Mouse (Mus musculus) fat pad, adult 2 months (tissue): ENCODE results near the gene Camkk2.
A peak's percentile ranks its signal among the peaks of the same experiment; 100 is the strongest.

ENCODE experiments used
- DNase-seq: peaks from one replicate; pipeline ENCODE4 v3.0.0-alpha.2; 2011; ENCODE audit warnings: low read depth, low spot score; ENCODE audit errors: extremely low read depth

The Camkk2 gene

DNA sequence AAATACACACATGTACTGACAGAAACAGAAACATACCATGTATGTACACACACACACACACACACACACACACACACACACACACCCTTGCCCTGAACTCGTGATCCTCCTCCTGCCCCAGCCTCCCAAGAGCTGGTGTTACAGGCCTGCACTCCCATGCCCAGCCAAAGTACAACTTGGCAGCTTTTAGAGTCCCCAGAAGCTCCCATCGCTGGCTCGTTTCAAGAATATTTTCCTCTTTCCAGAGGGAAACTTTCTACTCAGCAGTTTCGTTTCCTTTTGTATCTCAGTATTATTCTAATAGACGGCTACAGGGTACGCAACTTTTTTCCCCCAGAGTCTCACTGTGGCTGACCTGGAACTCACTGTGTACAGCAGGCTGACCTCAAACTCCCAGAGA, 77.1 kb downstream of the Camkk2 start:
- DNase-seq: no peak

DNA sequence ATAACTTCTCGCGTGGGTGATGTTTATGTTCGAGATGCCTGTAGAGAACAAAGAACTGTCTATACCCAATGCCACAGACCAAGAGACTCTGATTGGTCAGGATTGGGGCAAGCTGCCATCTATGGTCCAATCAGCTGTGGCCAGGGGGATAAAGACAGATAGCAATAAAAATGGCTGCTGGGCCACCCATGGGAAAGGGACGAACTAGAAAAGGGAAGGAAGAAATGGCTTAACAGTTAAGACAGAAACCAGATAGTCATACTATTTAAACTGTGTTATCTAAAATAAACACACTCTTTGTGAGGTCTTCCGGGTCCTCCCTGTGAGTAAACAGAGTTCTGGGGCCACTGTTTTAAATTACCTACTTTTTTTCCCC, 78.4 kb downstream of the Camkk2 start:
- DNase-seq: no peak

DNA sequence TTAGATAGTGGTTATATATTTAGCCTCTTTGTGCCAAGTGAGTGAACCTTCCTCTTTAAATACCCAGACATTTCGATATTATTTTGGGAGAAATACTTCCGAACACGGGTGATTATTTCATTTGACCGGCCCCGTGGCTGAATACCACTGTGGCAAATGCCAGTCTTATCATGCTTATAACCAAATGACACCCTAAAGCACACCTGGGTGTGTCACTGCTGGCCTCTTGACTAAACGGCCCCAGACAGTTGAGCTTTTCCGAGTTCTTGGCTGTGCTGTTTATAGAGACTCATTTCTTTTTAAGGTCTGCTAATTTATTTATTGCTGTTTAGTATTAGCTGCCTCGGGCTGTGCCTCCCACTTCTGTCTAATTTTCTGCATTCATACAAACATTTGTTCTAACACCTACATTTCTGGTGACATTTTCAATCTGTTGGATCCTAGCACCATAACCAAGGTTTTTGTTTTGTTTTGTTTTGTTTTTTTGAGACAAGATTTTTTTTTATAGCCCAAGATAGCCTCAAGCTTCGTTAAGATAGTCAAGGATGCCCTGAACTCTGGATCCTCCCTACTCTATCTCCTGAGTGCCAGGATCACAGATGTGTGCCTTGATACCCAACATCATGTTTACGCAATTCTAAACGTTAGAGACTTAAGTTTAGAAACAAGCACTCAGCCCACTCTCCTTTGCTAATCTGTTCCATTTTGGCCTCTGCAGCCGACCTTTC, 78.9 kb downstream of the Camkk2 start:
- DNase-seq: peak; percentile 78

DNA sequence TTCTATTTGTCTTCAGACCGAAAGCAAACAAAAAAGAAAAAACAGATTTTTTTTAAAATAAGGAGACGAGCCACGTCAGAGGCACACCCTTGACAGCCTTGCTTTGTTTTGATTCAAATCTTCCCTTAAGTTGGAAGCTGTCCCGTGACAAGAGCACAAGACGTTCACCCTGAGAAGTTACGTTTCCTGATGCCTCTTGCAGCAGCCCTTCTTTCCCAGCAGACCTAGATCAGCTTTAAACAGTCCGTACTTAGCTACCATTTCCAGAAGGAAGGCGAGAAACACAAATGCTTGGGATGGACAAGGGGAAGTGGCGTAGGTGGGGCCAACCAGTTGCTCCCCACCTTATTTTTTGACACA, 80.5 kb downstream of the Camkk2 start:
- DNase-seq: no peak

DNA sequence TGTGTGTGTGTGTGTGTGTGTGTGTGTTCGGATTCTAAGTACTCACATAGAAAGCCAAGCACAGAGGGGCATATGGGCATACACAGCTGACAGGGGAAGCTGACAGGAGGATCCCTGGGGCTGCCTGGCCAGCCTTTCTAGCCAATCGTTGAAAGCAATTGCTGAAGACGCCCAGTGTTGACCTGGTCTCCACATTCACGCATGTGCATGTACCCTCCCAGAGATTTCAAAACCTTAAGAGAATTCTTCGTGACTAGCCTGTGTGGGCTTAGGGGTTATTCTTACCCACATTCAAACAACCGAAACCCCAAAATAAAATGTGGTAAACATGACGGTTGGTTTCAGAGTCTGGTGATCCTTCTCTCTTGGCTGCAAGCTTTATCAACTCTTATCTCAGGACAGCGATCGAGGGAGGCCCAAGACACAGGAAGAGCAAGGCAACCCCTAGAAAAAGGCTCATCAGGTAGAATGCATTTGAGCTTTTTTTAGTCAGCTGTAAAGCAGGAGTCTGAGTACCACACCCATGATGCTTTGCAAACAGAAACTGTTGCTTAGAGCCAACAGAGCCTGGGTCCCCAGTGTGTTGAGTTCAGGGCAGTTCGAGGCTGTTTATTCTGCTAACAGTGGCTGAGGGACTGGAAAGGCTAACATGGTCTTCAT, 81.0 kb downstream of the Camkk2 start:
- DNase-seq: no peak

DNA sequence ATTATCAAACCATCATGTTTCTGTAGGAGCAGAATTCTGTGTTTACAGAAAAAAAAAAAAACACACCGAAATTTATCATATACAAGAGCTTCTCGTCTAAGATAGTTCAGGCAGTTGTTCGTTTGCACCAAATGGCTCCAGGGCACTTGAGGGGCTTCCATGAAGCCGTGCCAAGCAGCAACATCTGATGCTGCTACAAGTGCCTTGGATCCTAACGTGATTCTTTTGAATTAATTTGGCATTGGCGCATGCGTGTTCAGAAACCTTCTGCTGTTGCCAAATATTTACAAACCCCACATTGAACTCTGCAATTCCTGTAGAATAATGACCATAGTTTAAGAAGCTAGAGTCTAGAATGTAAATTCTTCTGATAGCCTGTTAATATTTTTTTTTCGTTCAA, 83.7 kb downstream of the Camkk2 start:
- no peak for DNase-seq

DNA sequence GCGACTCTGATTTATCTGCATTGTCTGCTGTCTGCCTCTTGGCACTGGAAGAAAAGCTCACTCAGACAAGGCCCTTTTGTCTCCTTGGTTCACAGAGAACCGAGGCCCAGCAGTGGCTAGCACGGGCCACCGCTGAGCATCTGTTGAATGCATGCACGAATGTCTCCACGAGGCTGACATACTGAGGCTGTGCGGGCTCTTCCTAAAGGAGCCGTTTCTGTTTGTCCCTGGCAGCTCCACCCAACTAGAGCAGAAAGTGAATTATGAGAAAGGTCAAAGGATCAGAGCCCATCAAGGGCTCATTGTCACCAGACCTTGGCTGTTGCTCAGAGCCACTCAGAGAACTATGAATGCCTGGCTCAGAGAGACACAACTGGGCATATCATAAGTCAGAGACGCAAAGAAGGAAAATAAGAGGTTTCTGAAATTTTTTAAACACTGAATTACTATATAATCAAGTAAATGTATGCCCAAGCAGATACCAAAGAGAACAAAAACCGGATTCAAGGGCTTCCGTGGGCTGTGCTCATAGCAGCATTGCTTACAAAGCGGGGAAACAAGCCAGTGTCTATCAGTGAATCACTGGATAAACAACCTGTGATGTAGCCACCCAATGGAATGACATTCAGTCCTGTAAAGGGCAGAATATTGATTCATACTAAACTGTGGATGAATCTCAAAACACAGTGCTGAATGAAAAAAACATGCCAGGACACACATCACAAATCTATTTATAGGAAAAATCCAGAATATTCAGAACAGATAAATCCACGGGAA, 85.6 kb downstream of the Camkk2 start:
- DNase-seq: no peak

DNA sequence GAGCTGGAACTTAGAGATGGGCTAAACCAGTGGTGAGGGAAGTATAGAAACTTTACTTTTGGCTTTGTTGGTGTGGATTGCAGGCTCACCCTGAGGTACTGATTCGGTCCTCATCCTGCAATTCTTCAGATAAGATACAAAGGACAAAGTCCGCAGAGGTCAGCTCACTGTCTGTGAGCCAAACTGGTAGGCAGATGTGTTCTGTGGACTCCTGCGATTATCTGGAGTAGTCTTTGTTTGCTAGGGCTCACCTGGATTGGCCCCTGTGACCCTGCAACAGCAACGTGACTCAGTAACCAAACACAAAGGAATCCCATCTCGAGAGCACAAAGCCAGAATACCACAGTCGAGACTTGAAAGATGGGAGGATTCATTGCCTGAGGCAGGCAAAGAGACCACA, 88.7 kb downstream of the Camkk2 start:
- no peak for DNase-seq

DNA sequence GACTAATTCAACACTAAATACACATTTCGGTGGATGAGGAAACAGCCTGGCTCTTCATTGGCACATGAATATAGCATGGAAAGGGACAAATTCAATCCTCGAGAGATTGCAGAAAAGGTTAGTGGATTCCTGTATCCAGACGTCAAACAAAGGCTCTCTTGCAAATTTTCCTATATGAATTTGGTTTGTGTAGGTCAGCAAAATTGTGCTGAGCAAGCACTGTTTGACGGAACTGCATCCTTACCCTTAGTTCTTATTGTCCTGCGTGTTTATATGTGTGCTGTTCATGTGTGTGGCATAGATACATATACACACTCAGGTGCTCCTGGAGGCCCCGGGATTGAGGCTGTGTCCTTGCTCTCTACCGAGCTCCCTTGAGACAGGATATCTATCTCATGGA, 90.1 kb downstream of the Camkk2 start:
- no peak for DNase-seq

DNA sequence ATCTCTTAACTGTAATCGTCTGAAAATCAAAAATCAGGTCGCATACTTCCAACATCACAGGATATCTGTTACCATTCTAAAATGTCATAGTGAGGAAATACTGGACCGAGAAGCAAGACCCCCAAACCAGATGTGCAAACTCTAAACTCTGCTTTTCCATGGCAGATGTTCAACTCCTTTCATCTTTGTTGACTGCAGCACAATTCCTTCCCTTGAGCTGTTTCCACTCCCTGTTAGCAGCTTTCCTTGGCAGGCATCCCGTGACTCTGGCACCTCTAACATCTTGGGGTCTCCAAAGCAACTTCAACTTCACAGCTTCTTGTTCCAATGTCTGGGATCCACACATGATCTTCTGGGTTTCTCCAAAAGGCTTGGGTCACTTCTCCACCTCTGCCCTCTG, 91.8 kb downstream of the Camkk2 start:
- DNase-seq: no peak

DNA sequence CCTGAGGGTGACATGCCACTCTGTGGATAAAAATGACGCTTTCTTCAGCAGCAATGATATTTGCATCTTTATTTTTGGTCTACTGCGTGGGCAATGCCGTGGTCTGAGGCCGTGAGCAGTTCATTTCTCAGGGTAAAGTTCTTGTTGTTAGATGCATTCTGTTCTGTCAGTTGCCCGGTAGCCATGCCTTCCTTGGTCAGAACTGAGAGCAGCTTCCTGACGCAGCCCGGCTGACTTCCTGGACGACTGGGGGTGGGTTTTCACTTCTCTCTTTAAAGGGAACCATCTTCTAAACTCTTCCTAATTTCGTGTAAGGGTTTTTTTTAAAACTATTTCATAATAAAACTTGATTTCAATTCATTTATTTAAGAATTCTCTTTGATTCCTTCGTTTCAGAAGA, 95.3 kb downstream of the Camkk2 start:
- no peak for DNase-seq

DNA sequence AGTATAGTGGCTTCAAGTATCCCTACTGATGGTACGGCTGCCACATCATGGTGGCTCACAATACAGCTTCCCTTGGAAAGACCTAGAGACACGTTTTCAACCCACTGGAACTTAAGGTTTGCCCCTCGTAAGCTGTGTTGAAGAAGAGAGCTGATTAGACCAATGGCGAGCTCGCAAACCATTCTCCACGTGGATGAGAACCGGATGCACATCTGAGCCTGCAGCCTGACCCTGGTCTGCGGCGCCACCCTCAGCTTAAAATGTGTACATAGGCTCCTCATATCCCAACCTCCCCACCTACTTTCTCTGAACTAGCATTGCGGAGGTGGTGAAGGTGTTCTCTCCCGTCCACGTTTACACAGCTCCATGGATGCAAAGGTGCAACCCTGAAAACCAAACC, 97.9 kb downstream of the Camkk2 start:
- DNase-seq: no peak
